Mouse (Mus musculus) kidney, adult 10 weeks (tissue): ENCODE results near the gene Trim25. TPM values are rescaled to one million over a fixed set of nuclear protein-coding genes. Genes with fewer than 3 reads are reported as not detected.

Experiments used
- polyA plus RNA-seq: library from polyadenylated mRNA; stranded (reverse); fragments of 350-450 nt; fragmentation: Illumina TruSeq; extraction: RNeasy Lipid Tissue Mini Kit (QIAGEN cat#74804); gene quantifications from one replicate; pipeline ENCODE4 v1.2.3, GENCODE M21; 2014; ENCODE audit warnings: low read depth, low replicate concordance

Gene Trim25
- 29.0 TPM for polyA plus RNA-seq

GRCm38 (mm10) chr11:88998974-88999722 is at the start of gene Trim25:
TSS of gene Trim25 (plus strand) at chr11:88999376.

GRCm38 (mm10) chr11:88955217-88955969 is 43.8 kb upstream of the Trim25 start, which contains the start of gene Scpep1:
TSS of gene Scpep1 (minus strand) at chr11:88955465.

GRCm38 (mm10) chr11:88966881-88967361 is 32.3 kb upstream of the Trim25 start, which contains the start of gene Elobl:
TSS of gene Elobl (minus strand) at chr11:88966931.

GRCm38 (mm10) chr11:88970202-88970732 is 28.9 kb upstream of the Trim25 start, which contains the start of gene Coil:
TSS of gene Coil (plus strand) at chr11:88970252.

GRCm38 (mm10) chr11:89066750-89067149 is 67.6 kb downstream of the Trim25 start, which contains the start of gene Dgke:
TSS of gene Dgke (minus strand) at chr11:89066850.

Other genes starting within 250 kb of the Trim25 start
- 18.0 TPM for gene Akap1, start 134.8 kb upstream of the Trim25 start, polyA plus RNA-seq
- gene Scpep1, start 43.9 kb upstream of the Trim25 start, polyA plus RNA-seq, result 75.4 TPM
- not detected for gene Elobl, start 32.4 kb upstream of the Trim25 start, polyA plus RNA-seq
- gene Coil, start 29.1 kb upstream of the Trim25 start, polyA plus RNA-seq, result 6.1 TPM
- 5.7 TPM for gene Dgke, start 67.5 kb downstream of the Trim25 start, polyA plus RNA-seq
- gene Gm525, start 74.5 kb downstream of the Trim25 start, polyA plus RNA-seq, result not detected